Mouse (Mus musculus) ZHBTc4 (cell line): Measurements from ENCODE around the gene Cfap298.
A peak's percentile ranks its signal among the peaks of the same experiment; 100 is the strongest.

Experiments
- DNase-seq: peaks from one replicate; pipeline ENCODE4 v3.0.0-alpha.2; 2011; ENCODE audit warnings: low read depth, low spot score

The Cfap298 gene

GRCm38 (mm10) chr16:90934687-90935328, at the start of gene Cfap298:
Gene Cfap298 (minus strand): TSS chr16:90935114.
- DNase-seq = peak; percentile 99

GRCm38 (mm10) chr16:90971004-90971403, 36.1 kb upstream of the Cfap298 start:
- no peak for DNase-seq

GRCm38 (mm10) chr16:90966241-90966640, 31.3 kb upstream of the Cfap298 start:
- no peak for DNase-seq

- no peak for DNase-seq
Measured at GRCm38 (mm10) chr16:90964302-90964701, 29.4 kb upstream of the Cfap298 start.

- DNase-seq = no peak
Measured at GRCm38 (mm10) chr16:90963866-90964265, 29.0 kb upstream of the Cfap298 start.

- no peak for DNase-seq
Measured at GRCm38 (mm10) chr16:90963231-90963630, 28.3 kb upstream of the Cfap298 start.

GRCm38 (mm10) chr16:90958301-90959085, 23.6 kb upstream of the Cfap298 start:
- no peak for DNase-seq

- no peak for DNase-seq
Measured at GRCm38 (mm10) chr16:90955494-90955893, 20.6 kb upstream of the Cfap298 start.

- DNase-seq = peak; percentile 44
Measured at GRCm38 (mm10) chr16:90953770-90954169, 18.9 kb upstream of the Cfap298 start.

GRCm38 (mm10) chr16:90953147-90953546, 18.2 kb upstream of the Cfap298 start:
- no peak for DNase-seq

- no peak for DNase-seq
Measured at GRCm38 (mm10) chr16:90950354-90950963, 15.5 kb upstream of the Cfap298 start.

GRCm38 (mm10) chr16:90946977-90947376, 12.1 kb upstream of the Cfap298 start:
- DNase-seq = no peak

GRCm38 (mm10) chr16:90941246-90941645, 6.3 kb upstream of the Cfap298 start:
- DNase-seq = no peak

GRCm38 (mm10) chr16:90934193-90934686, 674 bp downstream of the Cfap298 start:
- peak; percentile 75 for DNase-seq

- DNase-seq = no peak
Measured at GRCm38 (mm10) chr16:90933534-90934176, 1.3 kb downstream of the Cfap298 start.

- DNase-seq = no peak
Measured at GRCm38 (mm10) chr16:90927446-90927845, 7.5 kb downstream of the Cfap298 start.

GRCm38 (mm10) chr16:90925461-90925860, 9.5 kb downstream of the Cfap298 start:
- peak; percentile 77 for DNase-seq

- DNase-seq = peak; percentile 84
Measured at GRCm38 (mm10) chr16:90924606-90925370, 10.1 kb downstream of the Cfap298 start.

- peak; percentile 16 for DNase-seq
Measured at GRCm38 (mm10) chr16:90921471-90922159, 13.3 kb downstream of the Cfap298 start.

- no peak for DNase-seq
Measured at GRCm38 (mm10) chr16:90917156-90917555, 17.8 kb downstream of the Cfap298 start.
